23 mouse cellular contexts compared by ENCODE assay signal in the genomic region with DNA sequence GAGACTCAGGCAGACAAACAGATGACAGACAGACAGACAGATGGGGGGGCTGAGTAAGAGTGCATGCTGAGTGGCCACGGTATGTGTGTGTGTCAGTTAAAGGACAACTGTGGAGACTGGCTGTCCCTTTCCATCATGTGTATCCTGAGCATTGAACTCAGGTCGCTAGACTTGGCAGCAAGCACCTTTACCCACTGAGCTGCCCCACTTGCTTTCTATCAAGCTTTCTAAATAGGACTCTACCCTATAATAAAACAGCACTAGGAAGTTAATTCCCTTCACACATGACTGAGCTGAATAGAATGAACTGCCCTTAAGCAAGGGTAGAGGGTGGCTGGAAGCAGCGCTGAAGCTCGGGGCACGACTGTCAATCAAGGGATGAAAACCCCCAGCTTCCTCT. TPM values are rescaled to one million over a fixed set of nuclear protein-coding genes. Genes with fewer than 3 reads are reported as not detected.
"Had no signal": no experiment of that assay in that cellular context is flagged by ENCODE, and none has a peak within 500 bp of the region (broad histone marks: within the 10 kb centered on the region; RNA-seq: fewer than 3 reads in every experiment).

No protein-coding gene starts in this region.

- H3K4me1 ChIP-seq: neural tube, embryonic 13.5 days; neural tube, embryonic 15.5 days; stomach, embryonic 15.5 days had no signal

- H3K4me3 ChIP-seq: neural tube, embryonic 13.5 days; neural tube, embryonic 15.5 days; stomach, embryonic 15.5 days had no signal

- DNase-seq: retina, postnatal 1 day; right cerebral cortex, adult 18-20 months; right cerebral cortex, postnatal 14 days; right cerebral cortex, postnatal 25 days; right cerebral cortex, postnatal 4 days; spleen, adult 18-20 months; thymus, adult 18-20 months; thymus, adult 2 months; thymus, postnatal 14 days; thymus, postnatal 25 days; thymus, postnatal 36 days; thymus, postnatal 4 days had no signal

- H3K27ac ChIP-seq: neural tube, embryonic 13.5 days; neural tube, embryonic 15.5 days; stomach, embryonic 15.5 days; stomach, postnatal 0 days had no signal

- H3K36me3 ChIP-seq: neural tube, embryonic 13.5 days; neural tube, embryonic 15.5 days; stomach, embryonic 15.5 days had no signal

- H3K9me3 ChIP-seq: neural tube, embryonic 13.5 days; neural tube, embryonic 15.5 days; stomach, embryonic 15.5 days had no signal

- H3K4me2 ChIP-seq: neural tube, embryonic 13.5 days; neural tube, embryonic 15.5 days; stomach, embryonic 15.5 days had no signal

- H3K27me3 ChIP-seq: neural tube, embryonic 13.5 days; neural tube, embryonic 15.5 days; stomach, embryonic 15.5 days had no signal

- H3K9ac ChIP-seq: neural tube, embryonic 13.5 days; neural tube, embryonic 15.5 days; stomach, embryonic 15.5 days had no signal

RNA-seq across cellular contexts. Expression of gene Tat, which starts 1.9 kb away (rescaled TPM):
- total RNA-seq: neutrophil, adult 5-6 weeks had no signal
- polyA plus RNA-seq: neural tube, embryonic 13.5 days; neural tube, embryonic 14.5 days; neural tube, embryonic 15.5 days; small intestine, adult 2 months; spleen, adult 2 months; stomach, embryonic 14.5 days; stomach, embryonic 15.5 days; stomach, embryonic 16.5 days had no signal

RNA-seq across cellular contexts. Expression of gene Marveld3, which starts 30.2 kb away (rescaled TPM):
- total RNA-seq: neutrophil, adult 5-6 weeks had no signal

RNA-seq across cellular contexts. Expression of gene Chst4, which starts 47.4 kb away (rescaled TPM):
- total RNA-seq: neutrophil, adult 5-6 weeks had no signal
- polyA plus RNA-seq: neural tube, embryonic 13.5 days; neural tube, embryonic 14.5 days; neural tube, embryonic 15.5 days; thymus, postnatal 0 days had no signal
